ENCODE assay signal across 27 mouse cellular contexts in the genomic region with DNA sequence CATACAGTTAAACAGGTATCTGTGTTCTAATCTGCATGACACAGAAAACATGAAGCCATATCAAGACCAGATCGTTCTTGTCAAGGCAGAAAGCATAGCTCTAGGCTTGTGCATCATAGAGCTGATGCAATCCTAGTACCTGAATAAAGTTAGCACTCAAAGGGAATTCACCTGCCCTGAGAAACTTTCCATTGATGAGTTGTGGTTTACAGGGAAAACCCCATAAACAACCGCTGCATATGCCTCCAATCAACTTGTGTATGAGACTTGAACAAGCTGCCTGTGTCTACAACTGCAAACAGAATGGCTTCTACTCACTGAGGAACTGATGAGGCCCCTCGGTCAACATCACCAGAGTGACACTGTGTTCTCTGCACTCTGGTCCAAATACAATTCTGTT.
DNase-seq lines count a peak whose midpoint lies in the region; ATAC-seq lines count a peak whose summit lies in the region.
"Had no signal": no experiment of that assay in that cellular context is flagged by ENCODE, and none has a peak within 500 bp of the region (broad histone marks: within the 10 kb centered on the region; RNA-seq: fewer than 3 reads in every experiment).

No protein-coding gene starts in this region.

- no peaks in the 10 kb centered on the region for H3K4me1 ChIP-seq in forebrain, embryonic 14.5 days (ENCODE audit: control insufficient read depth, insufficient read depth, low read length)
- H3K4me1 ChIP-seq in forebrain, embryonic 12.5 days = no peaks in the 10 kb centered on the region
- H3K4me1 ChIP-seq: embryonic facial prominence, embryonic 13.5 days; embryonic facial prominence, embryonic 15.5 days; forebrain, embryonic 10.5 days; forebrain, embryonic 13.5 days had no signal

- no peaks in the 10 kb centered on the region for H3K36me3 ChIP-seq in forebrain, embryonic 14.5 days (ENCODE audit: control insufficient read depth, insufficient read depth, low read length)
- H3K36me3 ChIP-seq in forebrain, embryonic 12.5 days (replicated peaks) = no peaks in the 10 kb centered on the region
- H3K36me3 ChIP-seq: embryonic facial prominence, embryonic 13.5 days; embryonic facial prominence, embryonic 15.5 days; forebrain, embryonic 10.5 days; G1E had no signal

- H3K9ac ChIP-seq in forebrain, embryonic 14.5 days (ENCODE audit: low read length) = no peak overlapping the region
- H3K9ac ChIP-seq in forebrain, embryonic 12.5 days = no peak overlapping the region
- H3K9ac ChIP-seq: embryonic facial prominence, embryonic 13.5 days; embryonic facial prominence, embryonic 15.5 days; forebrain, embryonic 13.5 days had no signal

- H3K4me2 ChIP-seq in forebrain, embryonic 14.5 days (ENCODE audit: low read length) = no peak overlapping the region
- H3K4me2 ChIP-seq in forebrain, embryonic 12.5 days = no peak overlapping the region
- H3K4me2 ChIP-seq: embryonic facial prominence, embryonic 13.5 days; embryonic facial prominence, embryonic 15.5 days; forebrain, embryonic 13.5 days had no signal

- H3K9me3 ChIP-seq in forebrain, embryonic 14.5 days (replicated peaks; ENCODE audit: control insufficient read depth, low read length) = no peaks in the 10 kb centered on the region
- no peaks in the 10 kb centered on the region for H3K9me3 ChIP-seq in forebrain, embryonic 12.5 days
- H3K9me3 ChIP-seq: embryonic facial prominence, embryonic 13.5 days; embryonic facial prominence, embryonic 15.5 days; forebrain, embryonic 10.5 days; forebrain, embryonic 13.5 days; G1E had no signal

- no peak overlapping the region for H3K27ac ChIP-seq in forebrain, embryonic 14.5 days (ENCODE audit: low read depth, low read length)
- H3K27ac ChIP-seq in forebrain, embryonic 12.5 days = no peak overlapping the region
- H3K27ac ChIP-seq: embryonic facial prominence, embryonic 13.5 days; embryonic facial prominence, embryonic 15.5 days; forebrain, embryonic 10.5 days; forebrain, embryonic 13.5 days had no signal

- ATAC-seq in CD4-positive, CD25-positive, alpha-beta regulatory T cell, adult 4 months = peak; percentile 83
- peak; percentile 86 for ATAC-seq in activated CD4-positive, CD25-positive, alpha-beta regulatory T cell, adult 4 months
- ATAC-seq in inflammation-experienced regulatory T-cells, adult 6 months = peak; percentile 91
- no peak for ATAC-seq in forebrain, embryonic 14.5 days
- ATAC-seq in forebrain, embryonic 12.5 days (ENCODE audit: low FRiP score) = no peak
- ATAC-seq: forebrain, embryonic 13.5 days; forebrain, embryonic 16.5 days; Patski had no signal

- 74% methylated on average over 3 of the region's 3 CpGs for WGBS in forebrain, embryonic 14.5 days
- 86% methylated on average over 3 of the region's 3 CpGs for WGBS in forebrain, embryonic 12.5 days

- no peak overlapping the region for H3K4me3 ChIP-seq in forebrain, embryonic 14.5 days (ENCODE audit: low read depth, low read length)
- H3K4me3 ChIP-seq in forebrain, embryonic 12.5 days (replicated peaks) = no peak overlapping the region
- H3K4me3 ChIP-seq: embryonic facial prominence, embryonic 13.5 days; embryonic facial prominence, embryonic 15.5 days; erythroblast, embryonic 14.5 days; forebrain, embryonic 10.5 days; forebrain, embryonic 13.5 days had no signal

- DNase-seq in CD4-positive helper T cell, adult 2 months (ENCODE audit: low read depth, low spot score) = peak; percentile 79
- DNase-seq in right cerebral cortex, postnatal 10 days (ENCODE audit: low spot score in 2 of 2) = no peak
- DNase-seq in liver = no peak
- DNase-seq in forebrain, embryonic 14.5 days (ENCODE audit: low spot score) = no peak
- DNase-seq: adrenal gland, adult 2 months; adrenal gland, postnatal 10 days; adrenal gland, postnatal 25 days; B cell, adult 2 months; cerebellum, adult 11 months; cerebellum, adult 18-20 months; cerebellum, adult 8-10 months; cerebellum, adult 9-11 months; cerebellum, postnatal 14 days; cerebellum, postnatal 36 days; embryo, embryonic 11 days had no signal

- no peaks in the 10 kb centered on the region for H3K27me3 ChIP-seq in forebrain, embryonic 14.5 days (replicated peaks; ENCODE audit: control insufficient read depth, insufficient read depth, low read length)
- H3K27me3 ChIP-seq in forebrain, embryonic 12.5 days = no peaks in the 10 kb centered on the region
- H3K27me3 ChIP-seq: embryonic facial prominence, embryonic 13.5 days; embryonic facial prominence, embryonic 15.5 days; forebrain, embryonic 13.5 days; Patski had no signal

Comparison
In these comparisons a context has a peak if more than half of its experiments do, and no peak if none do; other contexts are left out.
1. ATAC-seq: peak in CD4-positive, CD25-positive, alpha-beta regulatory T cell, adult 4 months (single experiment), activated CD4-positive, CD25-positive, alpha-beta regulatory T cell, adult 4 months (single experiment) and inflammation-experienced regulatory T-cells, adult 6 months (single experiment); none in forebrain, embryonic 14.5 days (single experiment) and forebrain, embryonic 12.5 days (single experiment).